Mouse (Mus musculus) CH12.LX (cell line): ENCODE results near the gene Ano8. TPM values are rescaled to one million over a fixed set of nuclear protein-coding genes. Genes with fewer than 3 reads are reported as not detected.
A peak's percentile ranks its signal among the peaks of the same experiment; 100 is the strongest.
"Not testable (repeated sequence)": the region's sequence is repeated elsewhere in the genome, so short reads cannot be mapped to it uniquely, and the experiment has no call there.

Source experiments
- DNase-seq: peaks from one replicate; pipeline ENCODE4 v3.0.0-alpha.2; 2013; ENCODE audit errors: extremely low read depth
- H3K27ac ChIP-seq: 2 replicates; pipeline ENCODE4 v1.5.1; 2012; ENCODE audit warnings: low read depth, mild to moderate bottlenecking, control low read depth, moderate library complexity; ENCODE audit not compliant: insufficient read depth
- H3K27me3 ChIP-seq: replicated peaks from 2 replicates; pipeline ENCODE3; 2012; ENCODE audit warnings: inconsistent platforms
- H3K36me3 ChIP-seq, 2 experiments: replicated peaks in 1 of 2; 2 replicates each; pipeline versions ENCODE3 to v1.6.1; 2012; ENCODE audit warnings: inconsistent platforms in 1 of 2, low read length in 1 of 2, mild to moderate bottlenecking in 1 of 2, mixed read lengths in 1 of 2, moderate library complexity in 1 of 2; ENCODE audit not compliant: control insufficient read depth in 1 of 2, insufficient read depth in 1 of 2
- H3K4me1 ChIP-seq, 2 experiments: 2 replicates each; pipeline ENCODE4 v1.6.1; 2012; ENCODE audit warnings: inconsistent platforms in 1 of 2, moderate library complexity in 1 of 2; ENCODE audit not compliant: insufficient read depth in 2 of 2, control insufficient read depth in 1 of 2
- H3K4me2 ChIP-seq: 2 replicates; pipeline ENCODE4 v1.6.1; 2012; ENCODE audit warnings: low read depth, mild to moderate bottlenecking, control low read depth; ENCODE audit not compliant: poor library complexity, insufficient read depth, severe bottlenecking
- H3K4me3 ChIP-seq, 3 experiments: fragments of 150-350 bp in 1 of 3; sonication (generic) in 1 of 3; replicated peaks in 1 of 3; 2 replicates each; pipeline versions ENCODE3 to v1.5.1; 2011 to 2012; ENCODE audit warnings: low read depth in 2 of 3, low read length in 2 of 3, mild to moderate bottlenecking in 2 of 3, moderate library complexity in 2 of 3, control low read depth in 1 of 3, improper control_type of control experiment in 1 of 3, inconsistent platforms in 1 of 3, mixed read lengths in 1 of 3; ENCODE audit not compliant: poor library complexity in 1 of 3
- H3K79me2 ChIP-seq: replicated peaks from 2 replicates; pipeline ENCODE4 v1.6.1; 2012; ENCODE audit warnings: mild to moderate bottlenecking, moderate library complexity; ENCODE audit not compliant: control insufficient read depth, poor library complexity, insufficient read depth, severe bottlenecking; ENCODE audit errors: extremely low read depth
- H3K9ac ChIP-seq: 2 replicates; pipeline ENCODE4 v1.6.1; 2012; ENCODE audit warnings: low read depth, mild to moderate bottlenecking, control low read depth, moderate library complexity; ENCODE audit not compliant: insufficient read depth
- H3K9me3 ChIP-seq: replicated peaks from 2 replicates; pipeline ENCODE3; 2012; ENCODE audit warnings: low read length, inconsistent platforms, mixed read lengths
- CHD1 ChIP-seq: IDR thresholded peaks from 2 replicates; pipeline ENCODE4 v1.6.1; 2012; ENCODE audit warnings: low read depth, low read length, improper control_type of control experiment, inconsistent platforms
- CTCF ChIP-seq, 2 experiments: IDR thresholded peaks in 1 of 2; conservative IDR thresholded peaks in 1 of 2; 2 replicates each; pipeline ENCODE4 v1.5.1; 2011 to 2012; ENCODE audit warnings: low read depth in 2 of 2, low read length in 2 of 2, improper control_type of control experiment in 1 of 2, inconsistent platforms in 1 of 2, mild to moderate bottlenecking in 1 of 2, moderate library complexity in 1 of 2
- E2F4 ChIP-seq: IDR thresholded peaks from 2 replicates; pipeline ENCODE4 v1.6.1; 2011; ENCODE audit warnings: low read depth, low read length, improper control_type of control experiment; ENCODE audit not compliant: insufficient replicate concordance
- ELF1 ChIP-seq: IDR thresholded peaks from 2 replicates; pipeline ENCODE4 v1.6.1; 2014; ENCODE audit warnings: low read depth, mild to moderate bottlenecking, inconsistent platforms, low read length, improper control_type of control experiment
- EP300 ChIP-seq: IDR thresholded peaks from 2 replicates; pipeline ENCODE4 v1.6.1; 2011; ENCODE audit warnings: low read length, improper control_type of control experiment
- ETS1 ChIP-seq: conservative IDR thresholded peaks from 2 replicates; pipeline ENCODE4 v1.6.1; 2012; ENCODE audit warnings: low read depth, mild to moderate bottlenecking, inconsistent platforms, low read length, improper control_type of control experiment, moderate library complexity
- GABPA ChIP-seq: IDR thresholded peaks from 2 replicates; pipeline ENCODE4 v1.6.1; 2012; ENCODE audit warnings: low read depth, low read length, improper control_type of control experiment, inconsistent platforms; ENCODE audit not compliant: insufficient replicate concordance
- IRF4 ChIP-seq: IDR thresholded peaks from 2 replicates; pipeline ENCODE4 v1.6.1; 2014; ENCODE audit warnings: low read depth, mild to moderate bottlenecking, inconsistent platforms, low read length, improper control_type of control experiment
- JUND ChIP-seq: conservative IDR thresholded peaks from 2 replicates; pipeline ENCODE4 v1.6.1; 2011; ENCODE audit warnings: low read depth, low read length, improper control_type of control experiment
- MAFK ChIP-seq: IDR thresholded peaks from 2 replicates; pipeline ENCODE4 v1.6.1; 2011; ENCODE audit warnings: low read length, improper control_type of control experiment; ENCODE audit not compliant: insufficient replicate concordance
- MXI1 ChIP-seq: IDR thresholded peaks from 2 replicates; pipeline ENCODE4 v1.6.1; 2011; ENCODE audit warnings: mild to moderate bottlenecking, low read depth, low read length, improper control_type of control experiment
- MYC ChIP-seq: IDR thresholded peaks from 2 replicates; pipeline ENCODE4 v1.6.1; 2011; ENCODE audit warnings: low read depth, mild to moderate bottlenecking, improper control_type of control experiment, low read length
- NELFE ChIP-seq: IDR thresholded peaks from 2 replicates; pipeline ENCODE4 v1.6.1; 2011; ENCODE audit warnings: low read depth, low read length, improper control_type of control experiment
- POLR2A ChIP-seq: IDR thresholded peaks from 2 replicates; pipeline ENCODE4 v1.6.1; 2011; ENCODE audit warnings: low read depth, mild to moderate bottlenecking, improper control_type of control experiment, low read length
- POLR2AphosphoS2 ChIP-seq: IDR thresholded peaks from 2 replicates; pipeline ENCODE4 v1.6.1; 2011; ENCODE audit warnings: low read depth, low read length, improper control_type of control experiment
- RAD21 ChIP-seq: IDR thresholded peaks from 2 replicates; pipeline ENCODE4 v1.6.1; 2011; ENCODE audit warnings: low read depth, mild to moderate bottlenecking, low read length, improper control_type of control experiment, moderate library complexity
- RCOR1 ChIP-seq: conservative IDR thresholded peaks from 2 replicates; pipeline ENCODE4 v1.6.1; 2012; ENCODE audit warnings: low read depth, mild to moderate bottlenecking, inconsistent platforms, low read length, improper control_type of control experiment
- SIN3A ChIP-seq: IDR thresholded peaks from 2 replicates; pipeline ENCODE4 v1.6.1; 2012; ENCODE audit warnings: low read length, improper control_type of control experiment, inconsistent platforms
- SMC3 ChIP-seq: IDR thresholded peaks from 2 replicates; pipeline ENCODE4 v1.6.1; 2011; ENCODE audit warnings: low read depth, low read length, improper control_type of control experiment
- UBTF ChIP-seq: IDR thresholded peaks from 2 replicates; pipeline ENCODE4 v1.6.1; 2012; ENCODE audit warnings: low read depth, mild to moderate bottlenecking, inconsistent platforms, low read length, improper control_type of control experiment, moderate library complexity
- USF1 ChIP-seq: IDR thresholded peaks from 2 replicates; pipeline ENCODE4 v1.6.1; 2014; ENCODE audit warnings: low read depth, mild to moderate bottlenecking, inconsistent platforms, low read length, improper control_type of control experiment
- USF2 ChIP-seq: conservative IDR thresholded peaks from 2 replicates; pipeline ENCODE4 v1.6.1; 2011; ENCODE audit warnings: low read depth, low read length, improper control_type of control experiment
- ZC3H11A ChIP-seq: IDR thresholded peaks from 2 replicates; pipeline ENCODE4 v1.6.1; 2012; ENCODE audit warnings: low read depth, mild to moderate bottlenecking, inconsistent platforms, low read length, improper control_type of control experiment
- ZKSCAN1 ChIP-seq: IDR thresholded peaks from 2 replicates; pipeline ENCODE4 v1.6.1; 2012; ENCODE audit warnings: low read depth, inconsistent platforms, low read length, improper control_type of control experiment, borderline replicate concordance
- ZMIZ1 ChIP-seq: IDR thresholded peaks from 2 replicates; pipeline ENCODE4 v1.6.1; 2012; ENCODE audit warnings: low read depth, mild to moderate bottlenecking, inconsistent platforms, low read length, improper control_type of control experiment
- ZNF384 ChIP-seq: IDR thresholded peaks from 2 replicates; pipeline ENCODE4 v1.6.1; 2012; ENCODE audit warnings: low read depth, low read length, improper control_type of control experiment, inconsistent platforms
- dilution Hi-C: fragments of 300-500 bp; cut with MboI; formaldehyde crosslinking; loops from 2 replicates; pipeline ENCODE4 v1.14.3; 2020; ENCODE audit warnings: low sequenced_read_pairs; ENCODE audit not compliant: extremely low pct_unique_long_range_greater_than_20kb, extremely low pct_ligation_motif_present
- in situ Hi-C: fragments of 300-500 bp; cut with MboI; formaldehyde crosslinking; loops from 3 replicates; pipeline ENCODE4 v1.14.3; 2019; ENCODE audit warnings: low sequenced_read_pairs, low pct_ligation_motif_present, low pct_unique_long_range_greater_than_20kb, mixed read lengths
- polyA plus RNA-seq: library from polyadenylated mRNA; unstranded; fragments of >175 nt; gene quantifications from 2 replicates; pipeline ENCODE4 v1.2.1, GENCODE M21; 2012; ENCODE audit warnings: low read depth; ENCODE audit not compliant: insufficient read length
- total RNA-seq, 2 experiments: library from RNA; depleted of rRNA; stranded (reverse); fragments of 300-350 nt in 1 of 2; fragments of >200 nt in 1 of 2; gene quantifications; 2 replicates each; pipeline ENCODE4 v1.2.3; 2012 to 2014

The Ano8 gene
- total and polyA plus RNA-seq, 3 experiments = 1.8 to 6.7 (median 1.9) TPM

GRCm38 (mm10) chr8:71441404-71441803 lies 44.4 kb downstream of the Ano8 start:
- H3K27ac ChIP-seq = no peak overlapping the region
- in situ Hi-C loops (loop anchor here (10.0 kb wide), 1 partner anchor 63 kb away; no protein-coding TSS in a partner anchor), dilution Hi-C loops (no loop called here)
- TF ChIP-seq RAD21 (peak; percentile 99), IRF4 (no peak), SIN3A (no peak), ETS1 (no peak), ZNF384 (peak; percentile 51), JUND (no peak), E2F4 (0 out of 2 replicates have a peak, but pooled peaks have one; percentile 42), POLR2A (no peak), ELF1 (no peak), NELFE (no peak), MAFK (no peak), MXI1 (no peak), MYC (no peak), GABPA (no peak), UBTF (no peak), ZC3H11A (peak; percentile 62), USF1 (no peak), EP300 (no peak), CTCF (conservative IDR thresholded peaks at IDR 0.05 in 1 of 2, IDR thresholded peaks at IDR 0.05 in 1 of 2; ENCODE audit: low read depth in 2 of 2, low read length in 2 of 2) (peak; percentile 51 to 97; a peak in 3 of 4 replicates), POLR2AphosphoS2 (no peak), CHD1 (no peak), SMC3 (peak; percentile 91), USF2 (no peak)
- no peaks in the 10 kb centered on the region for H3K79me2 ChIP-seq
- H3K9me3 ChIP-seq = peaks cover 10% of the 10 kb centered on the region
- peaks cover 10% of the 10 kb centered on the region for H3K27me3 ChIP-seq
- no peak overlapping the region for H3K4me3 ChIP-seq
- no peaks in the 10 kb centered on the region for H3K36me3 ChIP-seq
- DNase-seq = peak; percentile 60
- H3K4me2 ChIP-seq = no peak overlapping the region
- H3K4me1 ChIP-seq = peaks cover 0 to 3% of the 10 kb centered on the region in 2 experiments; a peak in 1 of 4 replicates
- H3K9ac ChIP-seq = no peak overlapping the region

DNA sequence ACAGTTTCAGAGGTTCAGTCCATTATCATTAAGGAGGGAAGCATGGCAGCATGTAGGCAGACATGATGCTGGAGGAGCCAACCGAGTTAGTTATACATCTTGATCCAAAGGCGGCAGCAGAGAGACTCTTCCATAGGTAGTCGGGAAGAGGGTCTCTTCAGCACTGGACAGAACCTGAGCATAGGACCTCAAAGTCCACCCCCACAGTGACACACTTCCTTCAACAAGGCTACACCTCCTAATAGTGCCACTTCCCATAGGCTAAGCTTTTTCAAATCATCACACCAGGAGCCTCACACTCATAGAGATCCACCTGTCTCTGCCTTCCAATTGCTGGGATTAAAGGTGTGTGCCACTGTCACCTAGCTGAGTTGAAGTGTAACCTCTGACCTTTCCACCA lies 48.7 kb downstream of the Ano8 start:
- in situ Hi-C loops = no loop called here
- dilution Hi-C loops = no loop called here
- H3K4me1 ChIP-seq = no peaks in the 10 kb centered on the region
- no peaks in the 10 kb centered on the region for H3K9me3 ChIP-seq
- no peak overlapping the region for H3K4me2 ChIP-seq
- TF ChIP-seq ZMIZ1 (no peak), ZKSCAN1 (no peak), RCOR1 (no peak), MXI1 (no peak), USF2 (no peak)
- H3K27ac ChIP-seq = no peak overlapping the region
- DNase-seq = no peak
- H3K4me3 ChIP-seq = no peak overlapping the region
- H3K79me2 ChIP-seq = no peaks in the 10 kb centered on the region
- H3K27me3 ChIP-seq = peaks cover 10% of the 10 kb centered on the region
- H3K9ac ChIP-seq = no peak overlapping the region
- no peaks in the 10 kb centered on the region for H3K36me3 ChIP-seq

DNA sequence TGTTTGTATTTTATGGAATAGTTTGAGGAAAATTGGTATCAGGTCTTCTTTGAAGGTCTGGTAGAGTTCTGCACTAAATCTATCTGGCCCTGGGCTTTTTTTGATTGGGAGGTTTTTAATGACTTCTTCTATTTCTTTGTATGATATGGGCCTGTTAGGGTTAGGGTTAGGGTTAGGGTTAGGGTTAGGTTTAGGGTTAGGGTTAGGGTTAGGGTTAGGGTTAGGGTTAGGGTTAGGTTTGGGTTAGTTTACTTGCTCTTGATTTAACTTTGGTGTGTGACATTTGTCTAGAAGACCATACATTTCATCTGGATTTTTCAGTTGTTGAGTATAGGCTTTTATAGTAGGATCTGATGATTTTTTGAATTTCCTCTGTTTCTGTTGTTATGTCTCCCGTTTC lies 52.8 kb downstream of the Ano8 start:
- H3K4me3 ChIP-seq, H3K36me3 ChIP-seq, H3K9me3 ChIP-seq, H3K9ac ChIP-seq, H3K27ac ChIP-seq, H3K27me3 ChIP-seq, dilution Hi-C loops, H3K4me2 ChIP-seq, H3K79me2 ChIP-seq, H3K4me1 ChIP-seq, DNase-seq: not testable (repeated sequence)
- in situ Hi-C loops = loop anchor here (5.0 kb wide), 1 partner anchor 34 kb away; the partner anchor contains the start of gene Dda1
